Mouse (Mus musculus): ENCODE measurements around the gene Arpc1b. TPM values are rescaled to one million over a fixed set of nuclear protein-coding genes. Genes with fewer than 3 reads are reported as not detected.
"Not testable (repeated sequence)": the region's sequence is repeated elsewhere in the genome, so short reads cannot be mapped to it uniquely, and the experiment has no call there.

Arpc1b gene
- polyA plus RNA-seq, 1 experiment from 2014 or later = 180 TPM

DNA sequence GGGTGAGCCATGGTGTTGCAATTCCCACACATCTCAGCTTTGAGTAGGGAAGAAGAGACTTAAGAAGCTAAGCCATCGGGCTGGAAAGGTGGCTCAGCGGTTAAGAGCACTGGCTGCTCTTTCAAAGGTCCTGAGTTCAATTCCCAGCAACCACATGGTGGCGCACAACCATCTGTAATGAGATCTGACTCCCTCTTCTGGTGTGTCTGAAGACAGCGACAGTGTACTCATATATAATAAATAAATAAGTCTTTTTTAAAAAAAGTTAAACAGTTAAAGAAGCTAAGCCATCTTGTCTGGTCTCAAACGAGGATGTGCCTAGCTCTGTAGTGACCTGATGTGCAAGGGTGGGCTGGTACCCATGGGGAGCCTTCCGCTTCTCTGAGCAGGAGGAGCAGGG, 19.3 kb downstream of the Arpc1b start:
- H3K4me1 ChIP-seq = peaks cover 20% of the 10 kb centered on the region
- not testable (repeated sequence) for H3K4me3 ChIP-seq; H3K9ac ChIP-seq; H3K4me2 ChIP-seq; H3K9me3 ChIP-seq (replicated peaks); H3K27ac ChIP-seq; H3K27me3 ChIP-seq (replicated peaks); ATAC-seq
- peaks cover 90% of the 10 kb centered on the region for H3K36me3 ChIP-seq
- 88% methylated on average over 6 of the region's 6 CpGs for WGBS (ENCODE audit: insufficient replicate concordance)

DNA sequence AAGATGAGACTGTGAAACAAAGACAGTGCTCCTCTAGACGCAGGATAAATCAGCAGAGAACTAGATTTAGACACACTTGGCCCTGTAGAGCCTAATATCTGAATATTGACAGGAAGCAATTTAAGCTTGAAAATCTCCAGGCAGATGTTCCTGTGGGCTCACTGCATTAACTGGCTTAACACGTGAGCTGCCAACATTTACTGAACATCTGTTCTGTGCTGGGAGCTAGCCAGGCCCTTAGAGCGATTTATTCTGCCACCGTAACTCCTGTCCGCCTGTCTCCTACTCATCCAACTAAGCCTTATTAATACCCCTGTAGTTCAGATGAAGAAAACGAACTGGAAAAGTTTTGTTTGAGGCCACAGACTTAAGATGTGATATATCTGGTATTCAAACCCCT, 24.8 kb downstream of the Arpc1b start:
- peaks cover 44% of the 10 kb centered on the region for H3K4me1 ChIP-seq
- peak overlapping the region; percentile 94 for H3K4me3 ChIP-seq
- no peaks in the 10 kb centered on the region for H3K27me3 ChIP-seq (replicated peaks)
- peak overlapping the region; percentile 88; the same call in 1 of the 2 replicates for H3K27ac ChIP-seq
- H3K4me2 ChIP-seq = peak overlapping the region; percentile 74
- 13% methylated on average over 6 of the region's 6 CpGs for WGBS (ENCODE audit: insufficient replicate concordance)
- H3K9ac ChIP-seq = peak overlapping the region; percentile 90
- peaks cover 62% of the 10 kb centered on the region for H3K36me3 ChIP-seq
- ATAC-seq = no peak
- H3K9me3 ChIP-seq (replicated peaks) = no peaks in the 10 kb centered on the region

- ATAC-seq = peak; percentile 89
- Histone ChIP-seq H3K9me3 (replicated peaks) (no peaks in the 10 kb centered on the region), H3K36me3 (peaks cover 62% of the 10 kb centered on the region), H3K27me3 (replicated peaks) (no peaks in the 10 kb centered on the region), H3K9ac (peak within 1 kb of the TSS; percentile 90), H3K4me1 (peaks cover 44% of the 10 kb centered on the region), H3K4me3 (peak within 1 kb of the TSS; percentile 94), H3K4me2 (peak within 1 kb of the TSS; percentile 74), H3K27ac (peak within 1 kb of the TSS; percentile 88)
- under 1% methylated on average over 84 of the region's 84 CpGs for WGBS (ENCODE audit: insufficient replicate concordance)
Observed at GRCm38 (mm10) chr5:145139571-145140519, 25.8 kb downstream of the Arpc1b start, which contains the start of the genes Pdap1 and Bud31. Gene Pdap1 (minus strand): TSS chr5:145140238. Gene Bud31 (plus strand): TSS chr5:145140362.

DNA sequence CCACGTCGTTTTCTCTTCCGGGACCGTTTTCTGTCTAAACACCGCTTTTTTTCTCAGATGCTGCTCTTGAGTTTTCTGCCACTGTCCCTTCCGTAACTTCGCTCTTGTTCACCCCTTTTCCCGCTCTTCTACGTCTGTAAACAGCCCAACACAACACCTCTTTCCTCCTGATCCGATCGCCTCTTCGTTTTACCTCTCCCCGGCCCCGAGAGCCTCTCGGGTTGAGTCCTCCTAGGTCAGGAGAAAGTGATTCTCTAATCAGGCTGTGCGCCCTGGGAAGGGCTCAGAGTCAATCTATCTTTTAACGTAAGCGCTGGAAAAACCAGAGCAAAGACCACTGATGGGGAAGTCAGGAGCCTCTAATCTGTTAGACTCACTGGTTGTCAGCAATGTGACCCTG, 26.6 kb downstream of the Arpc1b start:
- H3K27ac ChIP-seq = peak overlapping the region; percentile 88
- peaks cover 62% of the 10 kb centered on the region for H3K36me3 ChIP-seq
- no peaks in the 10 kb centered on the region for H3K9me3 ChIP-seq (replicated peaks)
- WGBS (ENCODE audit: insufficient replicate concordance) = under 1% methylated on average over 18 of the region's 18 CpGs
- H3K4me3 ChIP-seq = peak overlapping the region; percentile 94
- peak overlapping the region; percentile 90 for H3K9ac ChIP-seq
- peaks cover 44% of the 10 kb centered on the region for H3K4me1 ChIP-seq
- peak overlapping the region; percentile 74 for H3K4me2 ChIP-seq
- peak; percentile 44; the same call in 1 of the 2 replicates for ATAC-seq
- H3K27me3 ChIP-seq (replicated peaks) = no peaks in the 10 kb centered on the region

- Histone ChIP-seq H3K9ac (no peak overlapping the region), H3K27me3 (replicated peaks) (no peaks in the 10 kb centered on the region), H3K4me2 (no peak overlapping the region), H3K36me3 (peaks cover 99% of the 10 kb centered on the region), H3K4me1 (peaks cover 42% of the 10 kb centered on the region), H3K4me3 (no peak overlapping the region), H3K27ac (0 out of 2 replicates have a peak overlapping the region, but pooled peaks have one; percentile 75), H3K9me3 (replicated peaks) (no peaks in the 10 kb centered on the region)
- WGBS (ENCODE audit: insufficient replicate concordance) = 80% methylated on average over 5 of the region's 5 CpGs
- no peak for ATAC-seq
Observed at GRCm38 (mm10) chr5:145147748-145148147, 33.7 kb downstream of the Arpc1b start.

- Histone ChIP-seq H3K4me1 (peaks cover 54% of the 10 kb centered on the region), H3K9ac (no peak overlapping the region), H3K27ac (peak overlapping the region; percentile 75), H3K9me3 (replicated peaks) (no peaks in the 10 kb centered on the region), H3K36me3 (peaks cover 99% of the 10 kb centered on the region), H3K4me3 (no peak overlapping the region), H3K27me3 (replicated peaks) (no peaks in the 10 kb centered on the region), H3K4me2 (peak overlapping the region; percentile 17)
- 38% methylated on average over 6 of the region's 6 CpGs for WGBS (ENCODE audit: insufficient replicate concordance)
- peak; percentile 68 for ATAC-seq
Observed at GRCm38 (mm10) chr5:145149294-145149693, 35.3 kb downstream of the Arpc1b start.

DNA sequence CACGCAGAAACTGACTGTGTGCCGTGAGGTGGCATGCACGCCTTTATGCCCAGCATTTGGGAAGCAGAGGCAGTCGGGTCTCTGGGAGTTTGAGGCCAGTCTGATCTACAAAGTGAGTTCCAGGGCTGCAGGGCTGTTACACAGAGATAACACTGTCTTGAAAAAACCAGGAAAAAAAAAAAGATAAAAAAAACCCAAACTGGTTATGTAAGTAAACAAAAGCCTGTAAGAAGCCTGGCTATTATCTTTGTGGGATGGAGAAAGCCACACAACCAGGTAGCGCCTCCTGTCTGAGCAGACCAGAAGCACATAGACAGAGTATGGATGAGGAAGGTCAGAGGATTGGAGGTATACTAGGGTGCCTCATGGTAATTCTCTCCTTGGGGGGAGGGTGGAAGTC, 38.7 kb downstream of the Arpc1b start:
- WGBS (ENCODE audit: insufficient replicate concordance) = 47% methylated on average over 5 of the region's 5 CpGs
- no peak overlapping the region for H3K9ac ChIP-seq
- peak overlapping the region; percentile 12; the same call in 1 of the 2 replicates for H3K4me2 ChIP-seq
- H3K9me3 ChIP-seq (replicated peaks) = no peaks in the 10 kb centered on the region
- ATAC-seq = peak; percentile 70
- no peak overlapping the region for H3K4me3 ChIP-seq
- H3K4me1 ChIP-seq = peaks cover 54% of the 10 kb centered on the region
- peaks cover 96% of the 10 kb centered on the region for H3K36me3 ChIP-seq
- peak overlapping the region; percentile 77 for H3K27ac ChIP-seq
- H3K27me3 ChIP-seq (replicated peaks) = no peaks in the 10 kb centered on the region

DNA sequence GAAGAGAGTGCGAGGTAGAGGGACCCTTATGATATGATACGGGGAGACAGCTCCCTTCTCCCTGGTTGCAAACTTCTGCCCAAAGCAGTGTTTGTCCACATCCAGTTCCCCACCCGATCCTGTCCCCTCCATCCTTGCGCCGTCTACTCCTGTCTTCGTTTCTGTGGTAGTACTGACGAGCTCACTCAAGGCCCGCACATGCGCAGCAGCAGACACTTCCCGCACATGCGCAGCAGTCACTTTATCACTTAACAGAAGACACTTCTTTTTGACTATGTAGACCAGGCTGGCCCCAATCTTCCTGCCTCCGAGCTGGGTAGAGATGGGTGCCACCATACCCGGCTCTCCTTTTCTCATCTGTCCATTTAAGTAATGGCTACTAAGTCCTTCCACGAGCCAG, 47.3 kb downstream of the Arpc1b start:
- Histone ChIP-seq H3K4me1 (peaks cover 24% of the 10 kb centered on the region), H3K4me2 (no peak overlapping the region), H3K9me3 (replicated peaks) (no peaks in the 10 kb centered on the region), H3K36me3 (peaks cover 88% of the 10 kb centered on the region), H3K27me3 (replicated peaks) (no peaks in the 10 kb centered on the region), H3K9ac (no peak overlapping the region), H3K4me3 (no peak overlapping the region), H3K27ac (no peak overlapping the region)
- 88% methylated on average over 14 of the region's 14 CpGs for WGBS (ENCODE audit: insufficient replicate concordance)
- no peak for ATAC-seq

DNA sequence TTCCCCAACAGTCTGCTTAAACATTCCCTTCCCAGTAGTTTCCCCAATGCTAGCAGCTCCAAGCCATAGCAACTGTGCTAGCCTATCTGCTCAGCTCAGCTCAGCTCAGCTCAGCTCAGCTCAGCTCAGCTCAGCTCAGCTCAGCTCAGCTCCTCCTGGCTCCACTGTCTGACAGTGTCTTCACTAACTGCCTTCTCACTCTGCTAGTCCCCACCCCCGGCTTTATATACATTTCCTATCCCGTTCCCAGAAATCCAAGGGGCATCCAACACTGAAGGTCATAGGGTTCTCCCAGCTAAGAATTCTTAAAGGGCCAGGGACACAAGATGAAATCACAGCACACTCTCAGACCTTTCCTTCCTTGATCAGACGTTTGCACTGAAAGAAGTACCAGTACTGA, 50.7 kb downstream of the Arpc1b start:
- ATAC-seq = no peak
- H3K36me3 ChIP-seq = peaks cover 59% of the 10 kb centered on the region
- 74% methylated on average over 3 of the region's 3 CpGs for WGBS (ENCODE audit: insufficient replicate concordance)
- H3K27me3 ChIP-seq (replicated peaks) = no peaks in the 10 kb centered on the region
- no peak overlapping the region for H3K27ac ChIP-seq
- no peaks in the 10 kb centered on the region for H3K9me3 ChIP-seq (replicated peaks)
- H3K4me1 ChIP-seq = peaks cover 41% of the 10 kb centered on the region
- no peak overlapping the region for H3K4me3 ChIP-seq
- peak overlapping the region; percentile 76; the same call in 1 of the 2 replicates for H3K4me2 ChIP-seq
- no peak overlapping the region for H3K9ac ChIP-seq

- Histone ChIP-seq H3K9me3 (replicated peaks) (no peaks in the 10 kb centered on the region), H3K27ac (0 out of 2 replicates have a peak overlapping the region, but pooled peaks have one; percentile 23), H3K36me3 (peaks cover 57% of the 10 kb centered on the region), H3K4me3 (0 out of 2 replicates have a peak overlapping the region, but pooled peaks have one; percentile 99), H3K27me3 (replicated peaks) (no peaks in the 10 kb centered on the region), H3K4me1 (peaks cover 41% of the 10 kb centered on the region), H3K9ac (no peak overlapping the region; the same call in 1 of the 2 replicates), H3K4me2 (peak overlapping the region; percentile 76)
- no peak for ATAC-seq
- 88% methylated on average over 15 of the region's 15 CpGs for WGBS (ENCODE audit: insufficient replicate concordance)
Observed at GRCm38 (mm10) chr5:145165184-145165583, 51.2 kb downstream of the Arpc1b start.

GRCm38 (mm10) chr5:145166536-145167305, 52.7 kb downstream of the Arpc1b start, which contains the start of the genes Ptcd1 and Cpsf4:
Gene Ptcd1 (minus strand): TSS chr5:145167108.
Gene Cpsf4 (plus strand): TSS chr5:145167213.
- Histone ChIP-seq H3K36me3 (peaks cover 57% of the 10 kb centered on the region), H3K9ac (peak within 1 kb of the TSS; percentile 98), H3K9me3 (replicated peaks) (no peaks in the 10 kb centered on the region), H3K27me3 (replicated peaks) (no peaks in the 10 kb centered on the region), H3K4me3 (peak within 1 kb of the TSS; percentile 99), H3K4me1 (peaks cover 41% of the 10 kb centered on the region), H3K4me2 (peak within 1 kb of the TSS; percentile 76), H3K27ac (peak within 1 kb of the TSS; percentile 90)
- under 1% methylated on average over 51 of the region's 51 CpGs for WGBS (ENCODE audit: insufficient replicate concordance)
- ATAC-seq = peak; percentile 95

Measured in liver, embryonic 12.5 days (tissue).